Mouse (Mus musculus): ENCODE results near the gene Prmt1. TPM values are rescaled to one million over a fixed set of nuclear protein-coding genes. Genes with fewer than 3 reads are reported as not detected.

Gene Prmt1
- total RNA-seq, 2 experiments from 2014 or later, result 198 to 216 TPM

DNA sequence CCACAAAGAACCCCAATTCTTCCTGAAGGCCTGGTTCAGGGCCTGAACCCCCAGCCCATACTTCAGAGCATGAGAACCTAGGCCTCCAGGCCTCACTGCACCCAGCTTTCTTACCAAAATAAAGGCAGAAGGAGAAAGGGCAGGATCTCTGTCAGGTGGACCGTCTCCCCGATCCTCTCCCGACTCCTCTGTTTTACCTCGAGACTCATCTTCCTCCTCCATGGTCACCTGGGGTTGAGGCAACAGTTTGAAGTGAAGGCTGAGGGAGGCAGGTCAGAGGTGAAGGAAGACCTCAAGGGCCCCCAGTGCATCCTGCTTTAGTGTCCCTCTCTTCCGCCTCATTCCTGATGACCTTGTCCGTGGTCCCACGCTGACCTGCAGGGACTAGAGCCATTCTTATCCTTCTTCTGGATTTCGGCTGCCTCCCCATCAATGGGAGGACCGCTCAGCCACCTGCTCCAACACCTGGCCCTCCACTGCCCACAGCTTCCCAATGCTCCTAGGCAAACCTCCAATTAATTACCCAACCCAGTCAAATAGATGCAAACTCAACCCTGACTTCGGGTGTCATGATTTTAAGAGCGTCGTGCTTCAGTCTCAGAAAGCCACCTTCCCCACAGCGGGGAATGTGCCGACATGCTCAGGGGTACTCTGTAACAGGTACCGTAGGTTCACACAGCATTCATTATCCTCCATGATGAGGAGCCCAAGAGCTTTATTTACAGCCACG, 27.2 kb upstream of the Prmt1 start:
- intact Hi-C loops (cut with DNase I), result loop anchor here (2.0 kb wide), 1 partner anchor 15 kb away; the partner anchor contains the start of gene Bcl2l12
- no peak for DNase-seq

DNA sequence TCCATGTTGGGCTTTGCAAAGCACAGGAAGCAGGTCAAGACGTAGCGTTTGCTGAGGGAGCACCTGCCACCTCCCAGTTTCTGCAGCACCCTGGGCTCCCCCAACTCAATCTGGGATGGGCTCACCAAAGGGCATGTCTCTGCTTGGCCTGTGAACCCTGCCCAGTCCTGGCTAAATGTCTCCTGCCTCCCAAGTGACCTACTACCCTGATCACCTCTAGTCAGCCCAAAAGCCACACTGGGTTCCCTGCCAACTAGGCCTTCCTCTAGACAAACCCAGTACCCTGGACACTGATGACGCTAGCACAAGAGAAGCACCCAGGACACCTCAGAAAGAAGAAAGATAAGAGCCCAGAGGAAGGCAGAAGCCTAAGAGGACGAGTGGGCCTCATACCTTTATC, 26.5 kb upstream of the Prmt1 start:
- no peak for DNase-seq
- intact Hi-C loops (cut with DNase I), result no loop called here

DNA sequence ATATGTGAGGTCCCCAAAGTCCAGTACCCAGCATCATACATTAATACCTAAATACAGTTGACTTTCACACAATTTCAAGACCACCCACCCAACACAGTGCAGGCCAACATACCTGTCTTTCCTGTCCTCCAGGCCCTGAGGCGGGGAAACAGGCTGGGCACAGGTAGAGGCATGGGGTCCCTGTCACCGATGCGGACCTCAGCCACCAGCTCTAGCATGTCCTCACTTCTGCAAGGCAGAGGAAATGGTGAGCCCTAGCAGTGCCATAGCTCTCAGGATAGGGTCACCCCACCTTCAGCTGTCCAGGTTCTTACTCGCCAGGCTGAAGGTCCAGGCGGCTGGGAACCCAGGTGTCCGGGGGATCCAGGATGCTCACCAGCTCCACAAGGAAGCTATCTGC, 25.6 kb upstream of the Prmt1 start:
- intact Hi-C loops (cut with DNase I), result no loop called here
- DNase-seq, result no peak

DNA sequence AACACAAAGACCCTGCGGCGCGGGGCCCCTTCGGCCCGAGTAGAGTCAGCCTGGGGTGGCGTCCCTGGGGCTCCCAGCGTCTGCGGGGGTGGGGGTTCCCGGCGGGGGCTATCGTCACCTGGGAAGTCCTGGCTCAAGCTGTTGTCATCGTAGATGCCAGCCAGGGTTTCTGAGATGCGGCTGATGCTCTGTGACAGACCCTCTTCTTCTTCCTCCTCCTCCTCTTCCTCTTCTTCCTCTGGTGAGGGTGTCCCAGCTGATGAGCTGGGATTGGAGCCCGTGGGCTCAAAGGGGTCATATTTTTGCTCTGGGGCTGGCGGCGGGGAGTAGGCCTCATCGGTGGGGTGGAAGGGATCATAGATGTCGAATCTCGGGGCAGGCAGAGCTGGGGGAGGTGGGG, 22.0 kb upstream of the Prmt1 start:
- intact Hi-C loops (cut with DNase I), result no loop called here
- no peak for DNase-seq

DNA sequence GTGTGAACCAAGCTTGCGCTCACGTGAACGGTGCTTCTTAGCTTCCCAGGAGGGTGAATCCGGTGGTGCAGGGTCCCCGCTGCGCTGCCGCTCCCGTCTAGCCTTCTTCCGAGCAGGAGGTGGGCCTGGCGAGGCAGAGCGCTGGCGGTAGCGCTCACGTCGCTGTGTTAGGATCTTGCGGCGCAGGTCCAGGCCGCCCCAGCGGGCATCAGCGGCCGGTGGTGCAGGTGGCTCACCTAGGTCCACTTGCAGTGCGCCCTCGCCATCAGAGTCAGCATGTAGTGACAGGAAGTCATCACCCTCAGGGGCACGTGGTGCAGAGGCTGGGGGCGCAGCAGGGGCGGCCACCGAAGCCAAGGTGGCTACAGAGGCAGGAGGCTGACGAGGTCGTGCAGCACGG, 21.5 kb upstream of the Prmt1 start:
- no peak for DNase-seq
- intact Hi-C loops (cut with DNase I), result no loop called here

DNA sequence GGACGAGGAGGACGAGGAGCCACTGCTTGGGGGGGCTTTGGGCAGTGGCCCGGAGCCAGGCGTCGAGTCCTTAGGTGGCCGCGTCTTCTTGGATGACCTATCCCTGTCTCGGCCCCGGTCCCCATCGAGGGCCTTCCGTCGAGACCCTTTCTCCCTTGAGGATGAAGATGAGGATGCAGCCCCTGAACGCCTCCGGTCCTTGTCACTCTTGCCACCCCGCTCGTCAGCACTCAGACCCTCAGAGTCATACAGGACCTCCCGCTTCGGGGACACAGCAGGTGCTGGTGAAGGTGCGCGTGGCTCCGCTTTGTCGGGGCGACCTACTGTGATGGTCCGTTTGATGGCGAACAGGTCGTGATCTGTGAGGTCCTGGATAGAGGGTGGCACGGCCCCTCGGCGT, 20.8 kb upstream of the Prmt1 start:
- intact Hi-C loops (cut with DNase I), result no loop called here

DNA sequence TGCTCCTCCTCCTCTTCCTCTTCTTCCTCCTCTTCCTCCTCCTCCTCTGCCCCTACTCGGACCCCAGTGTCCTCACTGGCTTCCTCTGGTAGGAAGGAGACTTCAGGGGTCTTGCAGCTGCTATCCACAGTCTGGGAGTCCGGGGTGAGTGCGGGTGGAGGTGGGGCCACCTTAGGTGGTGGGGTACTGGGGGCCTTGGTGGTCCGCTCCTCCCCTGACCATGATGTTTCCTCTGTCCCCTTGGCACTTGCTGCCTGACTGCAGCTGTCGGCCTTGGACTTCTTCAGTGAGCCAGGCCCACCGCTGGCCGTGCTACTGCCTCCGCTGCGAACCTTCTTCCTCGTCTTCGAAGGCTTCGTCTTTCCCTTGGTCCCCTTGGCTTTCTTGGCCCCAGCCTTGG, 20.1 kb upstream of the Prmt1 start:
- intact Hi-C loops (cut with DNase I), result no loop called here
- DNase-seq, result no peak

More for the DNA sequence above, 20.8 kb upstream of the Prmt1 start:
- no peak for DNase-seq

DNA sequence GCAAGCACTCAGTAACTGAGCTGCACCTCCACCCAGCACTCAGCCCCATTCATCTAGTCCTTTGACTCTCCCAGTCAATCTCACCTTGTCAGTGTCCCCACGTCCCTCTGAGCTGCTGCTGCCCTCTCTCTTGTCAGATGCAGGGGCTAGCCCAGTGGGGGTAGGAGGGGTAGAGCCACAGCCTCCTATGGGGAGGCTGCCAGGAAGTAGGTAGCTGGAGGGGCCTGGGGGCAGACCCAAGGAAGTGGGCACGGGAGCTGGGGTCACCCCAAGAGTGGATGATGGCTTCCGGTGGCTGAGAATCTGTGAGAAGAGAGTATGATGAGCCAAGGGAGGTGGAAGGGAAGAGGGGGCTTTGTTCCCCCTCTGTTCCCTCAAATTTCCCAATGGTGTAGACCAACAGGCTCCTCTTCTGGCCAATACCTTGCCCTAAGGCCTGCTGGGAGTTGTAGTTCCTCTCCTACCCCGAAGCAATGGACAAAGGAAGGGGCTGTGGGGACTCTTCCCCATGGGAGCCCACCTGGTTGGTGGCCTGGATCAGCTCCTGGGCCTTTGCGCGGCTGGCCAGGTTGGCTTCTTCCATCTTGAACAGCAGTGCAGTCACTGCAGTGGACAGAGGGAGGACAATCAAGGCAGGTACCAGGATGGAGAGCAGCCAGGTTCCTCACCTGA, 19.1 kb upstream of the Prmt1 start:
- intact Hi-C loops (cut with DNase I), result no loop called here

DNA sequence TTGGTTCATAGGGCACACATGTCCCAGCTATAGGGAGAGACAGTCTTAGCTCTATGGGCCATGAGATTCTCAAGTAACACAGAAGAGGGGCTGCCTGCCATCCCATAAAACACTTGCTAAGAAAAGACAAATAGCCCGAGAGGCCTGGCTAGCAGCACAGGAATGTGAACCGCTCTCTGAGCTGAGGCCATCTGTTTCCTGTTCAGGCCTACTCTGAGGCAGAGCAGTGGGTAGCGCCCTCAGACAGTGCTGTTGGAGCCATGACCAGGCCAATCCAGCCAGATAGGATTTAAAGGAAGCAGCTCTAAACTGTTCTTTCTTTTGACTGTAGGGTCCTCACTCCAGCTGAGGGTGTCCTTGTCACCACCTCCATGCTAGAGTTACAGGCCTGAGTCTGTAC, 18.2 kb upstream of the Prmt1 start:
- no peak for DNase-seq
- intact Hi-C loops (cut with DNase I), result no loop called here

More for the DNA sequence above, 19.1 kb upstream of the Prmt1 start:
- no peak for DNase-seq

DNA sequence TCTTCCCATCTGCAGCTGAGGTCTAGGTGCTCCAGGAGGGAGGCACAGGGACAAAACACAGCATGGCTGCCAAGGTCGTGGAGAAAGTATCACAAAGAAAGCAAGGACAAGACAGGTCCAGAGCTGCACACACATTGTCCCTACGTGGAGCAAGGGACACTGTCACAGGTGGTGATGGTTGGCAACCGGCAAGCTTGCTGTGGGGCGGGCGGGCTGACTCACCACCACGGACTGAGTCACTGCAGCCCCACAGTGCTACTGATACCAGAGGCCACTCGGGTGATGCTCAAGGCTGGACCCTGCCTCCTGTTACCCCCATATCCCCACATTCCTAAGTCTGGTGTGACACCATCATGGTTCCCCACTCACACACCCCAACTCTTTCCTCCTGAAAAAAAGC, 16.1 kb upstream of the Prmt1 start:
- intact Hi-C loops (cut with DNase I), result no loop called here
- DNase-seq, result no peak

DNA sequence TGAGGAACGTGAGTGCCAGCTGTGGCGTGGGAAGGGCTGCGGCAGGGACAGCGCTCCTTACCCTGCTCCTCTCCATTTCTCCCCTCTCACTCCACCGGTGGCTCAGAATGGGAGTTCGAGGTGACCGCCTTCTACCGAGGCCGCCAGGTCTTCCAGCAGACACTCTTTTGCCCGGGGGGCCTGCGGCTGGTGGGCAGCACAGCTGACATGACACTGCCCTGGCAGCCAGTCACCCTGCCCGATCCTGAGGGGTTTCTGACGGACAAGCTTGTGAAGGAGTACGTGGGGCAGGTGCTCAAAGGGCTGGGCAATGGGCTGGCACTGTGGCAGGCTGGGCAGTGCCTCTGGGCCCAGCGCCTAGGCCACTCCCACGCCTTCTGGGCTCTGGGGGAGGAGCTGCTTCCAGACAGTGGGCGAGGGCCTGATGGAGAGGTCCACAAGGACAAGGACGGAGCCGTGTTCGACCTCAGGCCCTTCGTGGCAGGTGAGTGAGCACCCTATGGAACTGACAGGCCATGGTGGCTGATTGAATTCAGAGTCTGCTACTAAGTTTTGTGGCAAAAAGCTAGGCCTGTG, 14.3 kb upstream of the Prmt1 start:
- DNase-seq, result no peak
- intact Hi-C loops (cut with DNase I), result no loop called here

DNA sequence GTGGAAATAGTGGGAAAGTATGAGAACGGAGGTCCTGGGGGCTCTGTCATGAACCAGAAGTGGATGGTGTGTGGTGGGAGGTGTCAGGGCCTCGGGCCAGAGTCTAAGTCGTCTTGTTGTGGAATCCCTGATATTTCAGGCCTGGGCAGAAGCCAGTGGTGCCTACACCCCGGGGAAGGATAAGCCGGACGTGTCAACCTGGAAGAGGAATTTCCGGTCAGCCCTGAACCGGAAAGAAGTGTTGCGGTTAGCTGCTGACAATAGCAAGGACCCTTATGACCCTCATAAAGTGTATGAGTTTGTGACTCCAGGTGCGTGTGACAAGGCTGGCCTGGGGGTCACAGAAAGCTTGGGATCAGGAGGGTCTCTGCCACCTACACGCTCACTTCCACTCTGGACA, 13.4 kb upstream of the Prmt1 start:
- peak in 1 of 2 experiments; percentile 33 for DNase-seq
- intact Hi-C loops (cut with DNase I), result loop anchor here (2.0 kb wide), 1 partner anchor 15 kb away; no protein-coding TSS in a partner anchor

DNA sequence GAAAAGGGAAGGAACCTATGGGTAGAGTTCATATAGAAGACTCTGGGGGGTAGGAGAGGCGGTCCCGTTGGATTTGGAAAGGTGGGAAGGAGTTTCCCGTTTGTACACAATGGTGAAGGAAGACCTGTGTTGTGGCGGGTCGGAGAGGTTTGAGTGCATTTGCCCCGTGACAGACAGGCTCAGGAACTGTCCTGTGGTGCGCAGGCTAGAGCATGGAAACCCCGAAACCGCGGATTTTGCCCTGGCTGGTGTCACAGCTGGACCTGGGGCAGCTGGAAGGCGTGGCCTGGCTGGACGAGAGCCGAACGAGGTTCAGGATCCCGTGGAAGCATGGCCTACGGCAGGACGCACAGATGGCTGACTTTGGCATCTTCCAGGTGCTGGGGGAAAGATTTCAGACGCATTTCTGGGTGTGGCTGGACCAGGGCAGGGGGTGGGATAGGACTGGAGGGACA, 12.2 kb upstream of the Prmt1 start, which contains the start of gene Bcl2l12:
Gene Bcl2l12, minus strand, starts transcription at position 212 of the 455 bp plus-strand sequence.
- intact Hi-C loops (cut with DNase I), result loop anchor here (2.0 kb wide), 1 partner anchor 16 kb away; no protein-coding TSS in a partner anchor
- DNase-seq, result peak; percentile 56 to 75

DNA sequence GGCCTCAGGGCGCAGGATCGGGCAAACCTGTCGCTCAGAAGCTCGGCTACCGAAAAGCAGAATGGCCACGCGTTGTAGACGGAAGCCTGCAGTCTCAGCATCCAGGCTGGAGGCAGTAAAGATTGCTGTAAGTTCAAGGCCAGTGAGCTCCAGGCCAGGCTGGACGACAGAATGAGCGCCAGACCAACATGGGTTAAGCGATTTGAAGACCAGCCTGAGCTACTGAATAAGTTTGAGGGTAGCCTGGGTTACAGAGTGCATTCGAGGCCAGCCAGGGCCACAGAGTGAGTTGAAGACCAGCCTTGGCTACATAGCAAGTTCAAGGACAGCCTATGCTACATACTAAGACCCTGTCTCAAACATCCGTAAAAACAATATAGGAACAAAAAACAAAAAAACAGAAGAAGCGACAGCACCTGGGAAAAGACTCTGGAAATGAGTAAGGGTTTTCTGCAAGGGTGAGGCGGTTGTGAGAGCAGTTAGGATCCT, 11.6 kb upstream of the Prmt1 start:
- intact Hi-C loops (cut with DNase I), result loop anchor here (2.0 kb wide), 1 partner anchor 17 kb away; no protein-coding TSS in a partner anchor
- no peak for DNase-seq

DNA sequence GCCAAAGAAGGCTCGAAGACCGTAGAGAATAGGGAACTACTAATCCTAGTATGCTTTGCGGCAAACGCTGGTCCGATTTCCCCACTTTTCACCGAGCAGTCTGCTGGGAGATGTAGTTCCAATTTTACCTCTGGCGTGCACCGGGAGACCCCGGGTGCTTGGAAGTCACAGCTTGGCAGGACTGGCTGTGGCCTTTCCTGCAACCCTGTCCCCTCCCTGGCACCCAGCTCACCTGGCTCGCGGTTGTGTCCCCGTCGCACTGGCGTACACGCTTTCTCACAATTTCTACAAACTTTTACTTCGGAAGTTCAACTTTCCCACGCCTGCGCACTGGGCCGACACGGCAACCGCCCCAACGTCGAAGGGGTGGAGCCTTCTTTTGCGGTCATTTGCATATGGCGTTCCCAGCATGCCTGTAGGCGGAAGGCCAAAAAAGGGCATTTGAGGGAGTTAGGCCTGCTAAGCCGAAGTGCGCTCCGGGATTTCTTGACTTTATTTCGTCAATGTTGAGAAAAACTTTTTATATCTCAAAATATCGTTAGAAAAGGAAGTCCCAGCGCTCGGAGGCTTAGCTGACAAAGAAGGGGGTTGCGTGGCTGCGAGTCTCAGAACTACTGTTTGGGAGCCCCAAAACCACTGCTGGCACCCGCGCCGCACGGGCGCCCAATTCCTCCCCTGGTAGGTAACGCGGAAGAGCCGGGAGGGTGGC, 11.0 kb upstream of the Prmt1 start, which contains the start of gene Irf3:
Gene Irf3, plus strand, starts transcription at position 418 of the 709 bp plus-strand sequence.
- intact Hi-C loops (cut with DNase I), result no loop called here
- peak; percentile 98 to 99 for DNase-seq

DNA sequence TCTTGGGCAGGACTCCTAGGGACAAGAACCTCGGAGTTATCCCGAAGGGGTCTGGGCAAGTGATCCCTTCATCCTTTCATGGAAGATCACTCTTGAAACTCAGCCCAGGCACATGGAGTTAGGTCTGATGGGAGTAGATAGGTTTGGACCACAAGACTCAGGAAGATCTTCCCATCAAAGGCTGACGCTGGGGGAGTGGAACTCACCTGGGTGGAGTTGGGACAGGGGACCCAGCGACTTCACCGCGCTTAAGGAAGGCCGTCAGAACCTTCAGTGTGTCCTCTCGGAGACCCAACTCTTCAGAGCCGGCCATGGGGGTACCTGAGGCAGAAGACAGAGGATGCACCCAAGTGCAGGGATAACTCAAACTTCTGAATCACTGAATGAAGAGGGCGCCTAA, 10.3 kb upstream of the Prmt1 start:
- intact Hi-C loops (cut with DNase I), result no loop called here
- DNase-seq, result no peak

DNA sequence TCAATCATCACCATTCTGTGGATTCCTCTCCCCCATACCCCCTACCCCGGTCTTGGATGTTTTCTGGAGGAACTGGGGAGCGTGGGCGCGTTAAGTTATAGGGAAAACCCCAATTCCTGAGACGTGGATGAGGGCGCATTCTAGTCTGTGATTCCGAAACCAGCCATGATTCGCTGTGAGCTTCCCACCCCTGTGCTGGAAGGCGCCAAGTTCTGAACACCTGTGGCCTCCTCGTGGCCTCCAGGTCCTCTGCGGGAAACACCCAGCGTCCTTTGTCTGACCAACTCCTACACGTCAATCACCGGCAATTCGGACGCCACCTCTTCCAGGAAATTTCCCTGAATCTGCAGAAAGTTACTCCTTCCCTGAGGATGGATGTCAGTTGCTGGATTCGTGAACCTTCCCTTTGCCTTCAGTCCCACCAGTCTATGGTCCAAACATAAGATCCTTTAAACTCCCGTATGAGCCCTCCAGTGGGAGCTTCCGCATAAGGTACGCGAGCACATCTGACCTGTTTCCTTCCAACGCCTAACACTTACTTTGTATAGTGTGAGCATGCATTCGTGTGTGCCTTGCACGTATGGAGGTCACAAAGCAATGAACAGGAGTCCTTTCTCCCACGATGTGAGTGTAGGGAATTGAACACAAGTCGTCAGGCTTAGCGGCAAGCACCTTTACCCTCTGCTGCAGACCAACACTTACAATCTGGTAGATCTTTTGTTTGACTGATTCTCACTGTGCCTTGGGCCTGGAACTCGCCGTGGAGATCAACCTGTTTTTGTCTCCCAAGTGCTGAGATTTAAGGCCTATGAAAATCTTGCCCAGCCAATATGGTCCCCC, 731 bp upstream of the Prmt1 start:
- intact Hi-C loops (cut with DNase I), result loop anchor here (1.0 kb wide), 1 partner anchor 29 kb away; the partner anchor contains the start of gene Scaf1

DNA sequence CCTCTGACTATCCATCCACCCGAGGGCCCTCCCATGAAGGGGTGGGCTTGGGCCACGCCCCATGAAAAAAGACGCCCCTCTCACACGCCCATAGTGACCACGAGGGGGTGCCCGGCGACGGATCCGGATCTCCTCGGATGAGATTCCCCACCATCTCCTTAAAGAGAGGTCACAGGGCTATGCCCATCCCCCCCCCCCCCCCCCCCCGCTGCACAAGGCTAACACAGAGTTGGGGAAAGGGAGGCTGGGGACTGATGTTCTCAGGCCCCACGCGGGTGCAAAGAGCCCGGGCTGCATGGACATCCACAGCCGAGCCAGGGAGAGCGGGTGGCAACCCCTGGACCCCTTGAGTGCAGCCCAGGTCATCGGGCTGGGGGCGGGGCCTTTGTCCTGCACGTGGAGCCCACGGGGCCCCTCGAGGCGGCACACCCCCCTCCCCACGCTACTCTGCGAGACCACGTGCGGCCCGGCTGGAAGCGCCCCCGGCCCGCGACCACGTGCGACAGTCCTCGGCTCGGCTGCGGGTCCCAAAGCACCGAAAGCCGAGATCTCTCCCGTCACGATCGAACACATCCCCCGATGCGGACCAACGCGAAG, 675 bp downstream of the Prmt1 start:
- intact Hi-C loops (cut with DNase I), result loop anchor here (1.0 to 2.0 kb wide), 2 partner anchors 31 to 83 kb away; partner anchors contain the start of gene Scaf1
- peak; percentile 79 to 82 for DNase-seq

More for the DNA sequence above, 731 bp upstream of the Prmt1 start:
- DNase-seq, result no peak

DNA sequence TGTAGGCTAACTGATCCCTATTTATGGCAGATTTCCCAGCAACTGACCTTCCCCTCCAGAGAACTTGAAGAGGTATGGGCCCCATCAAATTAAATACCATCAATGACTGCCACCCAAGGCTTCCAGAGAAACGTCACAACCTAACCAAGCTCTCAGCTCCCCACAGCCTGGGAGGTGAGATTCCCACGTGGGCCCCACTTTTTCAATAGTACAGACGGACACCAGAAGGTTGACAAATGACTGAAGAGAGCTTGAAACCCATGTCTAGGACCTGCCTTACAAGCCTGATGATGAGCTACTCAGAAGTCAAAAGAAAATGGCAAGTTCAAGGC, 1.6 kb downstream of the Prmt1 start:
- no peak for DNase-seq
- intact Hi-C loops (cut with DNase I), result loop anchor here (2.0 to 5.0 kb wide), 2 partner anchors 84 to 153 kb away; partner anchors contain the start of genes Flt3l and Gm45713

Measured in heart, postnatal 10 days (tissue).